ENCODE assay signal across 8 mouse cellular contexts in the genomic region with DNA sequence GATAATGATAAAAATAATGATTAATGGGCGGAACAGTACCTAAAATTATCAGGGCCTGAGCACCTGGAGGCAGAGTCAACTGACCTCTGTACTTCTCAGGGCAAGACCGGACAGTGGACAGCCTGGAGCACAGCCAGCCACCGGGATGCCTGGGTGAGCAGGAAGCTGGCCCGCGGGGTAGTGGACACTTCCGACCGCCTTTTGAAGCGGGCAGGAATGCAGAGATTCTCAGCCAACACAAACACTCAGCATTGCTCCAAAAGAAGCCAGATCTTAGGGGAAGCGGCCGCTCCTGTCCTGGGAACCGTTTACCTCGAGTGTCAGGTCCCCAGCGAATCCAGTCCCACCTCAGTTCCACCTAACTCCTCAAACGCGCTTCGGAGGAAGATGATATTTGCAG. TPM values are rescaled to one million over a fixed set of nuclear protein-coding genes. Genes with fewer than 3 reads are reported as not detected.
DNase-seq lines count a peak whose midpoint lies in the region; ATAC-seq and TF ChIP-seq lines count a peak whose summit lies in the region.

No protein-coding gene starts in this region.

- H3K4me2 ChIP-seq in kidney, embryonic 14.5 days (replicated peaks; ENCODE audit: low read depth, low read length), result peak overlapping the region; percentile 91
- H3K4me2 ChIP-seq in lung, postnatal 0 days (replicated peaks; ENCODE audit: low read depth, low read length), result peak overlapping the region; percentile 54
- peak overlapping the region; percentile 69 for H3K4me2 ChIP-seq in stomach, postnatal 0 days (replicated peaks; ENCODE audit: low read depth)

- DNase-seq in left cerebral cortex, postnatal 4 days, result peak; percentile 22
- no peak for DNase-seq in left cerebral cortex, postnatal 25 days (ENCODE audit: low spot score in 2 of 2)
- DNase-seq in cerebellum, adult 9-11 months, result peak; percentile 40
- DNase-seq in heart, embryonic 10.5 days (ENCODE audit: low spot score), result no peak
- DNase-seq in lung, postnatal 0 days (ENCODE audit: low spot score), result peak; percentile 66
- peak; percentile 35 for DNase-seq in stomach, postnatal 0 days (ENCODE audit: low spot score)
- DNase-seq in natural killer cell, adult 2 months (ENCODE audit: low spot score in 2 of 2), result no peak

- peak overlapping the region; percentile 78; the same call in 1 of the 2 replicates for H3K27ac ChIP-seq in heart, embryonic 10.5 days
- H3K27ac ChIP-seq in kidney, embryonic 14.5 days (ENCODE audit: low read depth, low read length), result peak overlapping the region; percentile 43; the same call in 1 of the 2 replicates
- peak overlapping the region; percentile 48 for H3K27ac ChIP-seq in lung, postnatal 0 days (ENCODE audit: low read length)
- no peak overlapping the region for H3K27ac ChIP-seq in stomach, postnatal 0 days (replicated peaks)

- H3K27me3 ChIP-seq in heart, embryonic 10.5 days (ENCODE audit: insufficient read depth, poor library complexity, severe bottlenecking), result peaks cover 24% of the 10 kb centered on the region
- no peaks in the 10 kb centered on the region for H3K27me3 ChIP-seq in kidney, embryonic 14.5 days (ENCODE audit: control insufficient read depth, insufficient read depth, low read length)
- H3K27me3 ChIP-seq in lung, postnatal 0 days (replicated peaks; ENCODE audit: insufficient read depth, low read length), result no peaks in the 10 kb centered on the region
- no peaks in the 10 kb centered on the region for H3K27me3 ChIP-seq in stomach, postnatal 0 days (ENCODE audit: control insufficient read depth, insufficient read depth, low read length)

- TF ChIP-seq CTCF in lung, postnatal 0 days (IDR thresholded peaks at IDR 0.05), result no peak
- TF ChIP-seq CTCF in stomach, postnatal 0 days (IDR thresholded peaks at IDR 0.05; ENCODE audit: low read depth), result no peak

- H3K4me3 ChIP-seq in heart, embryonic 10.5 days, result peak overlapping the region; percentile 57
- peak overlapping the region; percentile 37 for H3K4me3 ChIP-seq in kidney, embryonic 14.5 days (ENCODE audit: low read length)
- H3K4me3 ChIP-seq in lung, postnatal 0 days (ENCODE audit: low read depth, low read length), result peak overlapping the region; percentile 10
- H3K4me3 ChIP-seq in stomach, postnatal 0 days (ENCODE audit: low read depth, low read length), result peak overlapping the region; percentile 28

- peaks cover 53% of the 10 kb centered on the region for H3K4me1 ChIP-seq in heart, embryonic 10.5 days
- H3K4me1 ChIP-seq in kidney, embryonic 14.5 days (ENCODE audit: control insufficient read depth, insufficient read depth, low read length), result peaks cover 19% of the 10 kb centered on the region
- H3K4me1 ChIP-seq in lung, postnatal 0 days (ENCODE audit: insufficient read depth, low read depth, low read length), result peaks cover 25% of the 10 kb centered on the region
- peaks cover 5% of the 10 kb centered on the region; the same call in 1 of the 2 replicates for H3K4me1 ChIP-seq in stomach, postnatal 0 days (replicated peaks; ENCODE audit: control insufficient read depth, insufficient read depth)

- 6% methylated on average over 16 of the region's 16 CpGs for WGBS in heart, embryonic 10.5 days
- 8% methylated on average over 16 of the region's 16 CpGs for WGBS in kidney, embryonic 14.5 days
- 5% methylated on average over 16 of the region's 16 CpGs for WGBS in lung, postnatal 0 days
- WGBS in stomach, postnatal 0 days, result 7% methylated on average over 16 of the region's 16 CpGs

- no peaks in the 10 kb centered on the region for H3K9me3 ChIP-seq in heart, embryonic 10.5 days
- no peaks in the 10 kb centered on the region for H3K9me3 ChIP-seq in kidney, embryonic 14.5 days (ENCODE audit: control insufficient read depth, low read length)
- no peaks in the 10 kb centered on the region for H3K9me3 ChIP-seq in lung, postnatal 0 days (ENCODE audit: low read length)
- H3K9me3 ChIP-seq in stomach, postnatal 0 days (ENCODE audit: control insufficient read depth, low read length), result no peaks in the 10 kb centered on the region

- H3K9ac ChIP-seq in kidney, embryonic 14.5 days (ENCODE audit: low read depth, low read length), result peak overlapping the region; percentile 50; the same call in 1 of the 2 replicates
- H3K9ac ChIP-seq in lung, postnatal 0 days (replicated peaks; ENCODE audit: low read depth), result peak overlapping the region; percentile 1; the same call in 1 of the 2 replicates
- H3K9ac ChIP-seq in stomach, postnatal 0 days (ENCODE audit: low read length), result no peak overlapping the region

- TF ChIP-seq EP300 in lung, postnatal 0 days (IDR thresholded peaks at IDR 0.05), result peak; percentile 14; the same call in 1 of the 2 replicates
- no peak for TF ChIP-seq EP300 in stomach, postnatal 0 days (optimal IDR thresholded peaks at IDR 0.05)

- 0 out of 2 replicates have a peak, but pooled peaks cover 2% of the 10 kb centered on the region for H3K36me3 ChIP-seq in heart, embryonic 10.5 days
- H3K36me3 ChIP-seq in kidney, embryonic 14.5 days (ENCODE audit: control insufficient read depth, insufficient read depth, low read length), result no peaks in the 10 kb centered on the region
- H3K36me3 ChIP-seq in lung, postnatal 0 days (ENCODE audit: insufficient read depth, low read length), result no peaks in the 10 kb centered on the region
- no peaks in the 10 kb centered on the region for H3K36me3 ChIP-seq in stomach, postnatal 0 days (ENCODE audit: control insufficient read depth, insufficient read depth, low read length)

- no peak for ATAC-seq in kidney, embryonic 14.5 days (ENCODE audit: low FRiP score, low TSS enrichment)
- peak; percentile 10 for ATAC-seq in lung, postnatal 0 days
- no peak for ATAC-seq in stomach, postnatal 0 days (ENCODE audit: low FRiP score, low TSS enrichment)

- intact Hi-C loops in left cerebral cortex, postnatal 4 days (cut with DNase I), result no loop called here
- intact Hi-C loops in left cerebral cortex, postnatal 25 days (cut with DNase I), result no loop called here

RNA-seq across cellular contexts. Expression of gene Tmem37, which starts 1.0 kb away (rescaled TPM):
- total RNA-seq in left cerebral cortex, postnatal 4 days (2021), result 1 to 10 TPM; 1.4 to 1.8 TPM
- total RNA-seq in left cerebral cortex, postnatal 25 days (2021), result 1 to 10 TPM; 1.2 to 1.3 TPM
- 17.5 and 22.5 TPM in 2 replicates for polyA plus RNA-seq in heart, embryonic 10.5 days (2016; fragmentation: Nextera tagmentation; extraction: Ambion mirVana)
- polyA plus RNA-seq in kidney, embryonic 14.5 days (2014; fragmentation: Nextera tagmentation; extraction: Ambion mirVana), result 40.5 and 44.1 TPM in 2 replicates
- 121 and 127 TPM in 2 replicates for polyA plus RNA-seq in lung, postnatal 0 days (2015; fragmentation: Nextera tagmentation; extraction: Ambion mirVana)
- 7.8 and 8.8 TPM in 2 replicates for polyA plus RNA-seq in stomach, postnatal 0 days (2015; fragmentation: Nextera tagmentation; extraction: Ambion mirVana)

RNA-seq across cellular contexts. Expression of gene Dbi, which starts 48.0 kb away (rescaled TPM):
- total RNA-seq in left cerebral cortex, postnatal 4 days (2021), result 100 to 1,000 TPM; 335 to 344 TPM
- 100 to 1,000 TPM; 247 to 272 TPM for total RNA-seq in left cerebral cortex, postnatal 25 days (2021)
- polyA plus RNA-seq in heart, embryonic 10.5 days (2016; fragmentation: Nextera tagmentation; extraction: Ambion mirVana), result 647 and 658 TPM in 2 replicates
- polyA plus RNA-seq in kidney, embryonic 14.5 days (2014; fragmentation: Nextera tagmentation; extraction: Ambion mirVana), result 571 and 767 TPM in 2 replicates
- polyA plus RNA-seq in lung, postnatal 0 days (2015; fragmentation: Nextera tagmentation; extraction: Ambion mirVana), result 646 and 687 TPM in 2 replicates
- polyA plus RNA-seq in stomach, postnatal 0 days (2015; fragmentation: Nextera tagmentation; extraction: Ambion mirVana), result 1,663 and 1,741 TPM in 2 replicates

RNA-seq across cellular contexts. Expression of gene 3110009E18Rik, which starts 48.1 kb away (rescaled TPM):
- 10 to 100 TPM; 11.2 to 11.8 TPM for total RNA-seq in left cerebral cortex, postnatal 4 days (2021)
- total RNA-seq in left cerebral cortex, postnatal 25 days (2021), result 1 to 10 TPM; 6.7 to 7.4 TPM
- polyA plus RNA-seq in heart, embryonic 10.5 days (2016; fragmentation: Nextera tagmentation; extraction: Ambion mirVana), result 13.0 and 15.0 TPM in 2 replicates
- 22.2 and 31.9 TPM in 2 replicates for polyA plus RNA-seq in kidney, embryonic 14.5 days (2014; fragmentation: Nextera tagmentation; extraction: Ambion mirVana)
- polyA plus RNA-seq in lung, postnatal 0 days (2015; fragmentation: Nextera tagmentation; extraction: Ambion mirVana), result 10.7 and 12.5 TPM in 2 replicates
- polyA plus RNA-seq in stomach, postnatal 0 days (2015; fragmentation: Nextera tagmentation; extraction: Ambion mirVana), result 10.1 and 11.9 TPM in 2 replicates

Comparison
In these comparisons a context has a peak if more than half of its experiments do, and no peak if none do; other contexts are left out.
1. DNase-seq: peak in left cerebral cortex, postnatal 4 days (single experiment), cerebellum, adult 9-11 months (single experiment), lung, postnatal 0 days (single experiment) and stomach, postnatal 0 days (single experiment); none in left cerebral cortex, postnatal 25 days (0 of 2), heart, embryonic 10.5 days (single experiment) and natural killer cell, adult 2 months (0 of 2).
2. Peak in every context shown above with its lines, with median percentiles within 50 percentile points of each other: H3K4me3 ChIP-seq and H3K4me2 ChIP-seq.